Mouse (Mus musculus): ENCODE results near the gene Lipc. TPM values are rescaled to one million over a fixed set of nuclear protein-coding genes. Genes with fewer than 3 reads are reported as not detected.

Lipc gene
- polyA plus RNA-seq, 1 experiment from 2014 or later = 0.90 TPM

DNA sequence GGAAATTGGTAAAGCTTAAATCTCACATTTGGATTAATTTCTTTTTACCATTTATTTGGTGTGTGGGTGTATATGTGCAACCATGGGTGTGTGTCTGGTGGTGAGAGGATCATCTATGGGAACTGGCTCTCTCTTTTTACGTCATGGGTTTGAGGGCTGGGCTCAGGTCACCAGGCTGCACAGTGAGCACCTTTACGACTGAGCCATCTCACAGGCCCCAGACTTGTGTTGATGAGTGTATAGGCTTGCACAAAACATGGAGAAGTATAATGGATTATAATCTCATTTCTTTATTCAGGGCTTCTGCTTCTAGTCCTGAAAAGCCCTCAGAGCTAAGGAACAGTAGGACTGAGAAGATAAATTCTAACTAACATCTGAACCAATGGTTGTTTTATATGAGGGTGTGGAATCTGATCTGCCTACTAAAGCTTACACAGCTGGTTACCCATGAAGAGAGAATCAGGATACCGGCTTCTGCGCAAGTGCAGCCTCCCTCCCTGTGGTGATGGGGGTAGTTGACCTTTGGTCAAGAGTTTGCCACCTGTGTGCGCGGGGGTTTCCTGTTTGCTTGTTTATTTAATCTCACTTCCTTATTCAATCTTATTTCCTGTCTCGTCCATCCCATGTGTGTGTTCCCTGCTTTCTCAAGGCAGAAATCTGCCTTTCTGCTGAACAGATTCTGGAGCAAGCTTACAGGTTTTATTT lies 122.1 kb downstream of the Lipc start:
- no peak overlapping the region for H3K9ac ChIP-seq (replicated peaks; ENCODE audit: low read depth, low read length)
- H3K27ac ChIP-seq (ENCODE audit: low read length) = no peak overlapping the region
- no peak overlapping the region for H3K4me2 ChIP-seq (replicated peaks; ENCODE audit: low read depth, low read length)
- H3K9me3 ChIP-seq (ENCODE audit: control insufficient read depth, low read depth, low read length) = no peaks in the 10 kb centered on the region
- ATAC-seq (ENCODE audit: insufficient number of reproducible peaks, insufficient read depth, low FRiP score, low read depth) = no peak
- 55% methylated on average over 7 of the region's 7 CpGs for WGBS
- no peaks in the 10 kb centered on the region for H3K36me3 ChIP-seq (ENCODE audit: control insufficient read depth, insufficient read depth, low read length)
- H3K4me1 ChIP-seq (ENCODE audit: control insufficient read depth, insufficient read depth, low read length) = no peaks in the 10 kb centered on the region; the same call in 1 of the 2 replicates
- no peaks in the 10 kb centered on the region for H3K27me3 ChIP-seq (ENCODE audit: control insufficient read depth, insufficient read depth, low read length)
- H3K4me3 ChIP-seq (ENCODE audit: low read depth, low read length) = no peak overlapping the region

DNA sequence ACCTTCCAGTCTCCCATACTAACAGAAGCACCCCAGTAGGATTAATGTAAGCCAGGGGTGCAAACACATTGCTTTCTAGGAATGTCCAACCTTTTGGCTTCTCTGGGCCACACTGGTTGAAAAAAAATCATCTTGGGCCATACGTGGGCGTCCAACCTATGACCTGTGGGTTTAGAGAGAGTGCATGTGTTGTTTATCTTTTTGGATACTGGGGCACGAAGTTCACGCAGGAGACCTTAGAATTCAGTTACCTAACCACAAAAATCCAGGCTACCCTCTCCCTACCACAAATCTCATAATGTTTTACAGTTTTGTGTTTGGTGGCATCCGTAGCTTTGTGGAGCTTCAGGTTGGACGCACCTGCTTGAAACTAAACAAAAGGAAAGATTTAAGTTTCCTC lies 124.1 kb downstream of the Lipc start:
- 61% methylated on average over 6 of the region's 6 CpGs for WGBS
- no peaks in the 10 kb centered on the region for H3K9me3 ChIP-seq (ENCODE audit: control insufficient read depth, low read depth, low read length)
- no peaks in the 10 kb centered on the region; the same call in 1 of the 2 replicates for H3K4me1 ChIP-seq (ENCODE audit: control insufficient read depth, insufficient read depth, low read length)
- H3K27ac ChIP-seq (ENCODE audit: low read length) = no peak overlapping the region
- H3K4me3 ChIP-seq (ENCODE audit: low read depth, low read length) = no peak overlapping the region
- H3K4me2 ChIP-seq (replicated peaks; ENCODE audit: low read depth, low read length) = no peak overlapping the region
- no peak overlapping the region for H3K9ac ChIP-seq (replicated peaks; ENCODE audit: low read depth, low read length)
- no peak for ATAC-seq (ENCODE audit: insufficient number of reproducible peaks, insufficient read depth, low FRiP score, low read depth)
- H3K27me3 ChIP-seq (ENCODE audit: control insufficient read depth, insufficient read depth, low read length) = no peaks in the 10 kb centered on the region
- H3K36me3 ChIP-seq (ENCODE audit: control insufficient read depth, insufficient read depth, low read length) = no peaks in the 10 kb centered on the region

DNA sequence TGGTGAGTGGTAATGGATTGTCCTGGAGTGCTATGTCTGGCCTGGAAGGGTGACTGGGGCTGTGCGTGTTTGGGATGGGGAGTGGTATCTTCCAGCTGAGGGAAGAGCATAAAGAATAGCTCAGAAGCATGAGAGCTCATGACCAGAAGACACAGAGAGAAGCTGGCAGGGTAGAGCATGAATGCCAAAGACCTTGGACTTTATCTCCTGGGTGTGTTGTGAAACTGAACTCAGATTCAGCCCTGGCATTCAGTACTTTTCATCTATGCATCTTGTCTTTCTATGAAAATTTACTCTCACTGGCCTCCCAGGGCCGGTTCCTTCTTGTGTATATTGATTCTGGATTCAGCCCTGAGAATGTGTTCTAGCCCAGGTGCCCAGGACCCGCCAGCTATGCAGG lies 127.9 kb downstream of the Lipc start:
- Histone ChIP-seq H3K9ac (replicated peaks; ENCODE audit: low read depth, low read length) (no peak overlapping the region), H3K4me3 (ENCODE audit: low read depth, low read length) (no peak overlapping the region), H3K27me3 (ENCODE audit: control insufficient read depth, insufficient read depth, low read length) (no peaks in the 10 kb centered on the region), H3K36me3 (ENCODE audit: control insufficient read depth, insufficient read depth, low read length) (no peaks in the 10 kb centered on the region), H3K4me2 (replicated peaks; ENCODE audit: low read depth, low read length) (no peak overlapping the region), H3K27ac (ENCODE audit: low read length) (no peak overlapping the region), H3K9me3 (ENCODE audit: control insufficient read depth, low read depth, low read length) (no peaks in the 10 kb centered on the region), H3K4me1 (ENCODE audit: control insufficient read depth, insufficient read depth, low read length) (no peaks in the 10 kb centered on the region)
- no peak for ATAC-seq (ENCODE audit: insufficient number of reproducible peaks, insufficient read depth, low FRiP score, low read depth)
- WGBS = 80% methylated on average over 3 of the region's 3 CpGs

DNA sequence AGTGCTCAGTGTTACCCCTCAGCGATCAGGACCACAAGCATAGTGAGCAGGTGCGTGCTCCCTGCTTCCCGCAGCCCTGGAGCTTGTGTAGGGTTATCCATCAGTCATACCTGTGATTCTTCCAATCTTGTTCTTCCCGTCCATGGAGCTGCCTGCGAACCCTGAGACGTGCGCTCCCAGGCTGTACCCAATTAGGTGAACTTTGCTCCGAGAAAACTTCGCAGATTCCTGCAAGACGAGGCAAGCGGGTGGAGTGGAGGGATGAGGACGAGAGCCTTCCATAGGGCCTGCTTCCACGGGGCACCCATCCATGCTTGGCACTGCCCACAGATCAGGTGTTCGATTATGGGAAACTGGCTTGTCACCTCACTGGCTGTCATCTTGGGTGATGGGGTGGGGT lies 133.3 kb downstream of the Lipc start:
- no peak overlapping the region for H3K27ac ChIP-seq (ENCODE audit: low read length)
- no peaks in the 10 kb centered on the region for H3K27me3 ChIP-seq (ENCODE audit: control insufficient read depth, insufficient read depth, low read length)
- H3K9me3 ChIP-seq (ENCODE audit: control insufficient read depth, low read depth, low read length) = no peaks in the 10 kb centered on the region
- H3K36me3 ChIP-seq (ENCODE audit: control insufficient read depth, insufficient read depth, low read length) = no peaks in the 10 kb centered on the region
- no peak overlapping the region for H3K4me3 ChIP-seq (ENCODE audit: low read depth, low read length)
- 82% methylated on average over 14 of the region's 14 CpGs for WGBS
- H3K4me2 ChIP-seq (replicated peaks; ENCODE audit: low read depth, low read length) = no peak overlapping the region
- no peak overlapping the region for H3K9ac ChIP-seq (replicated peaks; ENCODE audit: low read depth, low read length)
- ATAC-seq (ENCODE audit: insufficient number of reproducible peaks, insufficient read depth, low FRiP score, low read depth) = no peak
- peaks cover 7% of the 10 kb centered on the region; the same call in 1 of the 2 replicates for H3K4me1 ChIP-seq (ENCODE audit: control insufficient read depth, insufficient read depth, low read length)

DNA sequence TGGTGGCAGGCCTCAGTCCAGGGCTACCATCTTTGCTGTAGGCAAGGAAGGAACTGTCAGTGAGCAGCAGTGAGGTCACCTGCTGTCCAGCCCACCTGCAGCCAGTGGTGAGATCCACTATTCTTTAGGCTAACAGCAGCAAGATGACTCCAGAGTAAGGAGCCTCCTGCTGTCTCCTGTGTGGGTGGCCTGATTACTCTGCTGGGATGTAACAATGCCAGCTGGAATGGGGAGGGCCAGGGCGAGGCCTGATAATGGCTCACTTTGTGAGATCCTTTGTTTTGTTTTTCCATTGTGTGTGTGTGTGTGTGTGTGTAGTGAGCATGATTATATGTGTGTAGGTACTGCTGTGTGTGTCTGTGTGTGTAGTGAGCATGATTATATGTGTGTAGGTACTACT lies 134.6 kb downstream of the Lipc start:
- H3K9me3 ChIP-seq (ENCODE audit: control insufficient read depth, low read depth, low read length) = no peaks in the 10 kb centered on the region
- 65% methylated on average over 1 of the region's 1 CpGs for WGBS
- no peaks in the 10 kb centered on the region for H3K27me3 ChIP-seq (ENCODE audit: control insufficient read depth, insufficient read depth, low read length)
- no peak overlapping the region for H3K4me3 ChIP-seq (ENCODE audit: low read depth, low read length)
- no peak for ATAC-seq (ENCODE audit: insufficient number of reproducible peaks, insufficient read depth, low FRiP score, low read depth)
- no peak overlapping the region for H3K27ac ChIP-seq (ENCODE audit: low read length)
- peaks cover 7% of the 10 kb centered on the region; the same call in 1 of the 2 replicates for H3K4me1 ChIP-seq (ENCODE audit: control insufficient read depth, insufficient read depth, low read length)
- no peak overlapping the region for H3K9ac ChIP-seq (replicated peaks; ENCODE audit: low read depth, low read length)
- no peak overlapping the region for H3K4me2 ChIP-seq (replicated peaks; ENCODE audit: low read depth, low read length)
- H3K36me3 ChIP-seq (ENCODE audit: control insufficient read depth, insufficient read depth, low read length) = no peaks in the 10 kb centered on the region

DNA sequence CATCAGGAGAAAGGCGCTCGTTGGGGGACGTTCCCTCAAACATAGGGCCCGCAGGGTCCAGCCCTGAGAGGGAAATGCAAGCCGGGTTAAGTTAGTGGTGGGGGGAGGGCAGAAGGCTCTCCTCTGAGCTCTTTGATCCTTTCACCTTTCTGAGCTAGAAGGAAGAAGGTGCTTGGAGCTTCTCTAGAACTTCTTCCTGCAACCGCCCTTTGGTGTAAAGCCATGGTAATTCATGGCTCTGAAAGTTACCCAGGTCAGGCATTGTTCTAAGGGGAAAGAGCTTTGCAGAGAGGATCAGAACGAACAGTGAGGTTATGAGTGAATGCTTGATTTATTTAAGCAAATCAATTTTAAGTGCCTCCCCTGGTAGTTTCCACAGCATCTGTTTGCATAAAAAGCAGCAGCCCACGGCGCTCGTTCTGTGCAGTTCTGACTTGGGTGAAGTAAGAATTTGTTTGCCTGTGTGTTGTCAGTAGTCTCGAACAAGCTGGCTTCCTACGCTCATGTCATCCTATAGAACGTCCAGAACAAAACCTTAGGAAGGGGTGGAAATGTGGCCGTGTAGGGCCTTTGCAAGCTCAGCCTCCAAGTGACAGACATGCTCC lies 135.2 kb downstream of the Lipc start:
- H3K4me3 ChIP-seq (ENCODE audit: low read depth, low read length) = no peak overlapping the region
- H3K27ac ChIP-seq (ENCODE audit: low read length) = no peak overlapping the region
- H3K9ac ChIP-seq (replicated peaks; ENCODE audit: low read depth, low read length) = no peak overlapping the region
- no peaks in the 10 kb centered on the region for H3K36me3 ChIP-seq (ENCODE audit: control insufficient read depth, insufficient read depth, low read length)
- H3K4me2 ChIP-seq (replicated peaks; ENCODE audit: low read depth, low read length) = no peak overlapping the region
- WGBS = 55% methylated on average over 14 of the region's 14 CpGs
- H3K4me1 ChIP-seq (ENCODE audit: control insufficient read depth, insufficient read depth, low read length) = peaks cover 7% of the 10 kb centered on the region; the same call in 1 of the 2 replicates
- H3K27me3 ChIP-seq (ENCODE audit: control insufficient read depth, insufficient read depth, low read length) = no peaks in the 10 kb centered on the region
- ATAC-seq (ENCODE audit: insufficient number of reproducible peaks, insufficient read depth, low FRiP score, low read depth) = no peak
- no peaks in the 10 kb centered on the region for H3K9me3 ChIP-seq (ENCODE audit: control insufficient read depth, low read depth, low read length)

DNA sequence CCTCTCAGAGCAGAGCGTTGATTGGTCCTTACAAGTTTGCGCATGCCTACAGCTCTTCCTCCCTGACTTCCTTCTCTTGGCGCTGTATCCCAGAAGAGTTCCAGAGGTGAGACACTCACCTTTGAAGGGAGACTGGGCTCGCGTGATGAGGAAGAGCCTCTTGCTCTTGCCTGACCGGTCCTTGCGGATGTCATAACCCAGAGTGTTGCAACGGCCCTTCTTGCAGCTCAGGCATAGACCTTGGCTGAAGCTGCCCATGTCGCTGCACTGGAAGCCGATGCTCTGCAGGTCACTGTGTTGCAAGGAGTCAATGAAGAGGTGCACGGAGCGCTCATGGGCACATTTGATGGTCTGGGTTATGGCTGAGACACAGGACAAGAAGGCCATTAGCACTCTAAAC lies 139.5 kb downstream of the Lipc start:
- H3K4me3 ChIP-seq (ENCODE audit: low read depth, low read length) = no peak overlapping the region
- 92% methylated on average over 12 of the region's 12 CpGs for WGBS
- no peak overlapping the region for H3K27ac ChIP-seq (ENCODE audit: low read length)
- H3K9me3 ChIP-seq (ENCODE audit: control insufficient read depth, low read depth, low read length) = no peaks in the 10 kb centered on the region
- H3K4me1 ChIP-seq (ENCODE audit: control insufficient read depth, insufficient read depth, low read length) = peaks cover 14% of the 10 kb centered on the region
- no peak; the same call in 1 of the 2 replicates for ATAC-seq (ENCODE audit: insufficient number of reproducible peaks, insufficient read depth, low FRiP score, low read depth)
- H3K9ac ChIP-seq (replicated peaks; ENCODE audit: low read depth, low read length) = no peak overlapping the region
- no peak overlapping the region for H3K4me2 ChIP-seq (replicated peaks; ENCODE audit: low read depth, low read length)
- no peaks in the 10 kb centered on the region for H3K27me3 ChIP-seq (ENCODE audit: control insufficient read depth, insufficient read depth, low read length)
- H3K36me3 ChIP-seq (ENCODE audit: control insufficient read depth, insufficient read depth, low read length) = no peaks in the 10 kb centered on the region

DNA sequence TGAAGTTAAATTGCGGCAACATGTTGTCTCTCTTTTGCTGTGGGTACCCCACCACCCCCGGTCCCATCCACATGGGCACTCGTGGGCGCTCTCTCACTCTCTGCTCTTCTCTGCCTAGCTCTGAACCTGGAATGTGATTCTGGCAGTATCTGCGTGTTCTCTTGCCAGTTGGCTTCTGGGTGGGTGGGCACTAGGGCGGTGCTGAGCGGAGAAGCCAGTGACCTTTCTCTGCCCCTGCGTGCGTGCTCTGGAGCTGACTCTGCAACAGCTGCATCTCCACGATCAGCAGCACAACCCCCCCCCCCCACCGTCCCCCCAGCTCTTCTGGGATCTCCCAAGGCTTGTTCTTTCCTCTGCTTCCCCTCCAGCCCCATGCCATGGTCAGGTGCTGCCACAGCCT lies 144.3 kb downstream of the Lipc start:
- Histone ChIP-seq H3K27ac (ENCODE audit: low read length) (no peak overlapping the region), H3K9ac (replicated peaks; ENCODE audit: low read depth, low read length) (no peak overlapping the region), H3K36me3 (ENCODE audit: control insufficient read depth, insufficient read depth, low read length) (no peaks in the 10 kb centered on the region), H3K4me3 (ENCODE audit: low read depth, low read length) (no peak overlapping the region), H3K4me1 (ENCODE audit: control insufficient read depth, insufficient read depth, low read length) (peaks cover 7% of the 10 kb centered on the region; the same call in 1 of the 2 replicates), H3K27me3 (ENCODE audit: control insufficient read depth, insufficient read depth, low read length) (no peaks in the 10 kb centered on the region), H3K4me2 (replicated peaks; ENCODE audit: low read depth, low read length) (no peak overlapping the region), H3K9me3 (ENCODE audit: control insufficient read depth, low read depth, low read length) (no peaks in the 10 kb centered on the region)
- WGBS = 53% methylated on average over 11 of the region's 11 CpGs
- ATAC-seq (ENCODE audit: insufficient number of reproducible peaks, insufficient read depth, low FRiP score, low read depth) = no peak

All from stomach, embryonic 14.5 days (tissue).